Mouse (Mus musculus) heart, postnatal 4 days (tissue): ENCODE data around the gene Ttc7b. TPM values are rescaled to one million over a fixed set of nuclear protein-coding genes. Genes with fewer than 3 reads are reported as not detected.

Experiments
- DNase-seq: peaks from one replicate; pipeline ENCODE4 v3.0.0; 2021
- total RNA-seq, 2 experiments: library from RNA; stranded (reverse); gene quantifications; 2 replicates each; pipeline ENCODE4 v1.2.3; 2021

Ttc7b gene
- total RNA-seq, 2 experiments from 2014 or later: 75.1 to 77.4 TPM

GRCm38 (mm10) chr12:100297961-100298360 lies 222.7 kb downstream of the Ttc7b start:
- DNase-seq: no peak

- DNase-seq: no peak
These were observed 226.2 kb downstream of the Ttc7b start for GRCm38 (mm10) chr12:100294457-100294856.

- DNase-seq: peak; percentile 78
These were observed 226.7 kb downstream of the Ttc7b start for GRCm38 (mm10) chr12:100293956-100294355.

DNA sequence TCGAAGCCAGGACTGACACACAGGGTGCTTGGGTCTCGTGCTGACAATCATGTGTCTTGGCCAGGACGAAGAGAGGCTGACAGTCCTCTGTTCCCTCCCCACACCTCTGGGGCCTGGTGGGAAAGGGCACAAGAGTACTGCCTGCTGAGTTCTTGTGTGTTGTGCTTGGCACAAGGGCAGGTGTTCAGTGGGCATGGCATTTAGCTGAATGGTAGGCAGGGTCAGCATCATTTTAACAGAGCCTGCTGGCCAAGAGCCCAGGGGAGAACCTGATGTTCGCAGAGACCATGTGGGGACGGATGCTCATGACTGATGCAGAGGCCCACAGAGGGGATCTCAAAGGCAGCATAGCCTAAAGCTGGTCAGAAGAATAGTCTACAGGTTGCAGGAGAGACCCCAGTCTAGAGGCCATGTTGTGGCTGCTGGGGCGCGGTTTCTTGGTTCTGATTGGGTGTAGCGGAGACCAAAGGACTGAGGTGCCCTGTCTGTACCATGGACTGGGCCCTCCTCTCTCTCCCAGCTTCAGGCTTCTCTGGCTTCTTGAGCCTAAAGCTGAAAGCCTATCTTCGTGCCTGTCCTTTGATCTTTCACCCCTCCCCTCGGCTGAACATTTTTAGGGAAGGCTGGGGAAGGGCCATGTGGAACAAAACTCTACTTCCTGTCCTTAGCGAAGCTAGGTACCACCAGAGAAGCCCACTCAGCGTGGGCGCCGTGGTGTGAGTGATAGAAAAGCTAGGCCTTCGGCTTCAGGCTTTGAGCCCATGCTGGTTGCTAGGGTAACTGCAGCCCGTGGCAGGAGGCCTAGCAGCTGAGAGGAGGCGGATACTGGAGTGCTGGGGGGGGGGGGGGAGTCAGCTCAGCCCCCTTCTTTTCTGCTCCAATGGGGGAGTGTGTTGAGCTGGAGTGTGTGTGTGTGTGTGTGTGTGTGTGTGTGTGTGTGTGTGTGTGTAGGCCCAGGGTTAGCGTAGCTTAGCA lies 229.6 kb downstream of the Ttc7b start:
- DNase-seq: peak; percentile 57

GRCm38 (mm10) chr12:100290178-100290531 lies 230.5 kb downstream of the Ttc7b start:
- no peak for DNase-seq

DNA sequence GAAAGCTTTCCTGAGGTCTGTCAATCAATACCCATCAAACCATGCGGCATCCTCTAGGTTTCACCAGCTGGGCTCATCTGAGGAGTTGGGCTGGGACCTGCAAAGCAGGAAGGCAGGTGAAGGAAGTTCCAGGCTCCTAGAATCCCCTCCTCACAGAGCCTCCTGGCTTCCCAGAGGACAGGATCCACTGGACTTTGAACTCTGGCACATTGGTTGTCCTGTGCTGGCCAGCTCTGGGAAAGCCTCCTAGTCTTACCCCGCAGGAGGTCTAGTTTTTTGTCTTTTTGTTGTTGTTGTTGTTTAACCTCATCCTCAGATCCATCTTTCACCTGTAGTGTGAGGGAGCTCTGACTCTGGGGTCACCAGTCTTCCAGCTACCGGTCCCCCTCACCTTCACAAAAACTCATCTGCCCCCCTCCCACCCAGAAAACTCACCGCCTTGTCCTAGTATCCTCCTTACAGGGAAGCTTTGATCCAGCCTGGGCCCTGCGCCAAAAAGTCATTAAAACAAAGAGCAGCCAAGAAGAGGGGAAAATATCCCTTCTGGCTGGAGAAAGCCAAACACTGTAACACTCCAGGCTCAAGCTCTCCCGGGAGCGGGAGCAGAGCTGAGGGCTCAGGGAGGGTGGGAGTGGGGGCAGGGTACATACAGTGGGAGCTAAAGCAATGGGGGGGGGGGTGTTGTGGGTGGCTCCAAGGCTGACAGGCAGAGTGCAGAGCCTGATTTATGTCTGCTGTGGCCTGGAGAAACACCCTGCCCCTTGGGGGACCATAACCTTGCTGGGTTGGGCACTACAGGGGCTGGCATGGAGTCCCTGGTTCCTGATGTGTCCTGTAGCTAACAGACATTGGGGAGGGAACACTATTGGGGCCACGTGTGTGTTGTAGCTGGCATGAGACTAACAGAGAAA lies 231.1 kb downstream of the Ttc7b start:
- DNase-seq: peak; percentile 89

DNA sequence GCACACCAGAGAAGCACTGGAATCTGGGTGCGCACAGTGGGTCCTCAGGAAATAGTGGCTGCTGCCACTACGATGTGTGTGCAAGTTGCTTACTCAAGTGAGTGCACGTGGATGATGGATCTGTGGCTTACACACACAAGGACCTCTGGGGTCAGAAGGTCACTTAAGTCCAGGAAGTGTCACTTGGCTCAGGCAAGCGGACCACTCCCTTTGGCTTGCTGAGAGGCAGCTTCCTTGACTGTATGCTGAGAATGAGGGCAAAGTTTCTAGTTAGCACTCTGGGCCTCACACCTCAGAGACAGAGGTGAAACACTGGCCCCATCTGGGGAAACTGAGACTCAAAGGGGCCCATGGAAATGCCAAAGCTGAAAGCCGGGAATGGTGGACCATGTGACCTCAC lies 232.6 kb downstream of the Ttc7b start:
- DNase-seq: no peak

DNA sequence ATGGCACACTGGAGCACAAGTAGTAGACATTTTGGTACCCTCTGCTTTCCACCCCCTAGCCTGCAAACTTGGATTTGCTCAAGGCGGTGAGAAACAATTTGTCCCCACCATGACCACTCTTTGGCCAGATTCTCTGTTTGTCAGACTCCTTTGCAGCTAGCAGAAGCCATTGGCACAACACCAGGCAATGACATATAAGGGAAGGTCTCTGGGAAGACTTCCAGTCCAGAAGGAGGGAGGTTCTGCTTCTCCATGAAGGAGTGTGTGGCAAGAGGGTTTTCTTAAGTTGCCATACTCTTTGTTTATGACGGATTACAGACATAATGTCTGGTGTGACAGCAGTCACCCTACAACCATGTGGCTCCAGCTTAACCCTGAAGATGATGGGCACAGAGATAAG lies 233.1 kb downstream of the Ttc7b start:
- DNase-seq: no peak

DNA sequence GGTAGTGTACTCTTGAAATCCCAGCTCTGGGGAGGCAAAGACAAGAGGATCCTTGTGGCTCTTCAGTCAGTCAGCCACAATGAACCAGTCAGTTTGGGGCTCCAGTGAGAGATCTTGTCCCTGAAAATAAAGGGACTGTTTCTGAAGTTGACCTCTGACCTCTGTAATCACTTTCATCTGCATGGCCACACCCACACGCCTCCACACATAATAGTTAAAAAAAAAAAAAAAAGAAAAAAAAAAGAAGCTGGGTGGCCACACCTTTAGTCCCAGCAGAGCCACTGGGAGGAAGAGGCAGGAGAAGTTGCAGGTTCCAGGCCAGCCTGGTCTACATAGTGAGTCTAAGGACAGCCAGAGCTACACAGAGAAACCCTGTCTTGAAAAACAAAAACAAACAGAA lies 237.3 kb downstream of the Ttc7b start:
- no peak for DNase-seq

GRCm38 (mm10) chr12:100282025-100282885 lies 238.4 kb downstream of the Ttc7b start:
- peak; percentile 41 for DNase-seq

GRCm38 (mm10) chr12:100280972-100281794 lies 239.4 kb downstream of the Ttc7b start:
- DNase-seq: peak; percentile 52

DNA sequence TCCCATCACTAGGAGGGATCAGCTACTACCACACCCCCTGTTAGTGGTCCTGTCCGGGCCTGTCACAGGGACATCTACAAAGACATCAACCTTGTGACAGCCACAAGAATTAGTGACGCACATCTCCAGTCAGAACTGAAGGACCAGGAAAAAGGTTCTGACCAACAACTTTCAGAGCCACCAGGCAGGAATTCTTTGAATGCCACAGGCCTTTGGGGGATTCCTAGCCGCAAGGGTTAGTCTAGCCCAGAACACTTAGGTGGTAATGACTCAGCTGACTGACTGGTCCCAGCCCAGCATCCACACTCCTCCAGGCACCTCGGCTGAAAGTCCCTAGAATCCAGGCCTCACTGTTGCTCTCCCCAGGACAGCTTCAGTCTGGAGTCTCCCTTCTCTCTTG lies 240.7 kb downstream of the Ttc7b start:
- DNase-seq: no peak

DNA sequence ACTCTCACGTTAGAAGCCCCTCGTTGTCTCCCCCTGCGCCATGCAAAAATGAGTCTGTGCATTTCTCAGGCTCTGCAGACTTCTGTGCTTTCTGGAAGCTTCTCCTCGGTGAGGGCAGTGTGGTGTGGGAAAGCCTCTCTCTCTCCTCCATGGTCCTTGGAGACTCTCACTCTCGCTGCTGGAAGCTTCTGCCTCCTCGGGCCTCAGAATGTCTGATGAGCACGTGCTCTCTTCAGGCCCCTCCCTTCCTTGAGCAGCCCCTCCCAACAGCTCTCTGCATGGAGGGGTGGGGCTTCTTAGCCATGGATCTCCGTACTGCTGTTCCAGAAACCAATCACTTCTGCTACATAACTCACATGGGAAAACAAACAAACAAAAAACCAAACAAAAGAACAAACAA lies 242.3 kb downstream of the Ttc7b start:
- no peak for DNase-seq

GRCm38 (mm10) chr12:100277534-100277905 lies 243.1 kb downstream of the Ttc7b start:
- no peak for DNase-seq

DNA sequence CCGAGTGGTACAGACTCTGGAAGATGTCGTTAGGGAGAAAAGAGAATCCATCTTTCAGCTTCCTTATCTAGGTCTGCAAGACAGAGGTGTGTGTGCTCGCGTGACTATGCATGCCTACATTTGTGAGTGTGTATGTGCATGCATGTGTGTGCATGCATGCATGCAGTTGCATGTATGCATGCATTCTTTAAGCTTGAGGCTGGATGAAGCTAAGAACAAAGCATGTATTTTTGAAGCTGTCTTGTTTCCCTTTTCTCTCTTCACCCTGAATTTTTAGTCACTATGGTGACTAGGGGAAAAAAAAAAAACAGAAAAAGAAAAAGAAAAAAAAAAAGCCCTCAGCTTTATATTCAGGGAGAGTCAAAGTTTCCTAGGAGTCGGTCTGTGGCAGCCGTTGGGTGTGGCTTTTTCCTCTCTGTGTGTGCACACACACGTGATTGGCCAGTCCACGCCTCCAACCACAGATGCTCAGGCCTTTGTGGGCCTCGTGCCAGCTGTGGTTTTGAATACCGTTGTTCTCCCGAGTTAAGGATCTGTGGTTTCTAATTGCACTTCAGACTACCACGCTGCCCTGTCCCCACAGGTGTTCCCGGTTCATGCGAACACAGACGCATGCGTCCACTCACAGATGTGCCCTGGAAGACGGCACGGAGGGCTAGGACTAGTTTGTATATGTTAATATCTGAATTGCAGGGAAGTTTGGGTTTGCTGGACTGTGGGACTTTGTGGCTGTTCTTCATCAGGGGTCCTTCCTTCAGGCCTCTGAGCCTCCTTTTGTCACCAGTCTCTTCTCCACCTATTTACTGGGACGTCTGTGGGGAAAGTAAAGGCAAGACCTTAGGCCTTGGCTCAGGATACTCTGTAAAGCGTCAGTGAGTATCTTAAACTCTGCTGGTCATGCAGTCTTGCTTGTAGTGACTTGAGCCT lies 243.8 kb downstream of the Ttc7b start:
- peak; percentile 79 for DNase-seq

GRCm38 (mm10) chr12:100275850-100276249 lies 244.8 kb downstream of the Ttc7b start:
- DNase-seq: peak; percentile 95

DNA sequence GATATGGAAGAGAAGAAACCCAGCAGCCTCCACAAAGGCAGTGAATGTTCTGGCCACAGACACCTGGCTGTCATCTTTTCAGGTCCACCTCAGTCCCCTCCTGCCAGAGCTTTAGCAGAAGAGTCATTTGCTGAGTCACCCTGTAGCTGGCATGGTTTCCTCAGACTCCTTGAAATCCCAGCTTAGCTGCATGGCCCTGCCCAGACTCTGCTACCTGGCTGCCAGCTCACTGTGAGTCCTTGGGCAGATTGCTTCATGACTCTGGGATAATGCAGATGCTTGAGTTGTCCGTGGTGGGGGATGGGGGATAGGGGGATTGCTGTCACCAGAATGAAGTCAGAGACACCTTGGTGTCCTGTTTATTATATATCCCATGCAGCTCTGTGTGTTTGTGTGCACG lies 247.6 kb downstream of the Ttc7b start:
- DNase-seq: no peak

- DNase-seq: peak; percentile 22
These were observed 250.5 kb downstream of the Ttc7b start for GRCm38 (mm10) chr12:100269967-100270662.

DNA sequence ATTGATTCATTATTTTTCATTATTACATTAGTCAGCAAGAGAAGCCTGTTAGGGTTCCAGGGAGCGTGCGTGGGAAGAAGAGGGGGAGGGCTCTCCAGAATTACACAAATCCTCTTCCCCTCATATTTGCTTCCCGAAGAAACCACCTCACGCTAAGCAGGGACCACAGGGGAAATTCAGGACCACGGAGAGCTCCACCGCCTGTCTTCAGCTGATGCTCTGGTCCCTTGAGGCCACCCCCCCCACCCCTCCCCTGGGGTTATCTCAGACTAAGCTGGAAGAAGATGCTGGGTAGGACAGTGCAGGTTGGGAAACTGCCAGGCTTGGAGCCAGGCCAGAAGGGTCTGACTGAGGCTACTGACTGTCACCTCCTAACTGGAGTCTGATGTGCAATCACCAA lies 252.6 kb downstream of the Ttc7b start:
- DNase-seq: peak; percentile 81
